Mouse (Mus musculus) urinary bladder, postnatal 14 days (tissue): ENCODE measurements at regions not wholly inside any gene's neighbourhood (a gene's known extent, or its start where the extent isn't known, plus 50 kb on each side); places are given as distances from the start of the nearest gene placed in this dataset.

Experiments
- DNase-seq: peaks from one replicate; pipeline ENCODE4 v3.0.0; 2021; ENCODE audit warnings: low spot score

GRCm38 (mm10) chr10:34995011-34995410 lies 511.8 kb downstream of the Frk start:
- no peak for DNase-seq

GRCm38 (mm10) chr10:35013430-35013829 lies 530.2 kb downstream of the Frk start:
- DNase-seq: no peak

GRCm38 (mm10) chr10:35016416-35016815 lies 533.2 kb downstream of the Frk start:
- no peak for DNase-seq

GRCm38 (mm10) chr10:35057282-35057681 lies 574.1 kb downstream of the Frk start:
- DNase-seq: peak; percentile 4
